Mouse (Mus musculus): ENCODE measurements around the gene Ak5. TPM values are rescaled to one million over a fixed set of nuclear protein-coding genes. Genes with fewer than 3 reads are reported as not detected.
"Not testable (repeated sequence)": the region's sequence is repeated elsewhere in the genome, so short reads cannot be mapped to it uniquely, and the experiment has no call there.

Gene Ak5
- total RNA-seq, 2 experiments from 2014 or later = 0.26 to 0.27 TPM

DNA sequence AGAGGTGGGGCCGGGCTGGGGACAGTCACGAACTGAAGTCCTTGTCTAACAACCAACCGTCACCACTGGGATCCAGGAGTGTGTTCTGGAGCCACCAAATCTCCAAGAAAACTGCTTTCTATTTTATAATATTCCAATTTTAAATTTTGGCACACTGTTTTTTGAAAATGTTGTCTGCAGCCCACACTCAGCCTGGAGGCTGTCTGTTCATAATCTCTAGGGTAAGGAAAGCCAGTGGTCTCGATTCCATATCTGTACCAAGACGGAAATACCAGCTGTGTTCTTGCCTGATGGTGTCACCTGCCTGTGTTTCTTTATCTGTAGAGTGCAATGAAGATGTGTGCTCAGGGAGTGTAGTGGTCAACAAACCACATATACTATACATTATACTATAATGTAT lies 23.6 kb downstream of the Ak5 start:
- DNase-seq = no peak
- intact Hi-C loops (cut with DNase I) = no loop called here

DNA sequence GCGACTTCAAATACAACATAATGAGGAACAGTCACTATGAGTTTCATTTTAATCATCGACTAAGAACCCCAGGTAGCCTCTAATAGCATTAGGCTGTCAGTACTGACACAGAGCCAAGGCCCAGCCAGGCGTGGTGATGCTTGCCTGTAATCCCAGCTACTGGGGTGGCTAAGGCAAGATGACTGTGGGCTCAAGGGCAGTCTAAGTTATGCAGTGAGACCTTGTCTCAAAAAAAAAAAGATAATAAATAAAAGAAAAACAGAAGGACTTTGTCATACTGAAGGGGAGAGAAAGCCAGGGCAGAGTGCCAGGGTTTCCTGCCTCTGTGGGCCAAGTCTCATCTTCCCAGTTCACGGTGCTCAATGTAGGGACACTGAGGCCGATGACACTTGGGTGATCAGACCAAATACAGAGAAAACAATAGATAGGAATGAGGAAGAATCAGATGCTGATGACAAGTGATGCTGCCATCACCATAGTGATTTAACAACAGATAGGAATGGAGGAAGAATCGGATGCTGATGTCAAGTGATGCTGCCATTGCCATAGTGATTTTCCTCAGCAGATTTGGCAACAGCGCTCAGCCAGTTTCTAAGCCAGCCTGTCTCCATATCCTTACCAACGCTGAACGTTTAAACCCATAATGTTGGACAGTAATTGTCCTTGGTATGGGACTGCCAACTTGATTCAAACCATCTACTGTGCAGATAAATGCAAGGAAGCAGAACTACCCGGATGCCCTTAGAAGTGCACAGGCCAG lies 42.9 kb downstream of the Ak5 start:
- DNase-seq = no peak
- intact Hi-C loops (cut with DNase I) = no loop called here

DNA sequence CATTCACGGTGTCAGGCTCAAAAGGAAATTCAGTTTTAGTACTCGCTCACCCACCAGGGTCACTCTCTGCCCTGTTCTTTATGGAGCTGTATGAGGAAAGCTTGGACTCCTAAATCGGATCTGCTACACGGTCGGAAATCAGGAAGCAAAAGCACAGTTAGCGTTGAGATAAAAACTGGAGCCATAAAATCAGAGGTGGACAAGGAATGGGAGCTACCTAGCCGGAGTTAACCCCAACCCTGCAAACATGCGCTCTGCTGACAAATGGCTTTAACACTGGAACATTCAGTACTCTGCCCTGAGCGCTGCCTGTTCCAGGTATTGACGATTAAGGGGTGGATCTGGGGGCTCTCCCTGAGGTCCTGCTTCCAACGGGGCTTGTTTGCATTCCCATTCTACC lies 47.6 kb downstream of the Ak5 start:
- intact Hi-C loops (cut with DNase I) = no loop called here

DNA sequence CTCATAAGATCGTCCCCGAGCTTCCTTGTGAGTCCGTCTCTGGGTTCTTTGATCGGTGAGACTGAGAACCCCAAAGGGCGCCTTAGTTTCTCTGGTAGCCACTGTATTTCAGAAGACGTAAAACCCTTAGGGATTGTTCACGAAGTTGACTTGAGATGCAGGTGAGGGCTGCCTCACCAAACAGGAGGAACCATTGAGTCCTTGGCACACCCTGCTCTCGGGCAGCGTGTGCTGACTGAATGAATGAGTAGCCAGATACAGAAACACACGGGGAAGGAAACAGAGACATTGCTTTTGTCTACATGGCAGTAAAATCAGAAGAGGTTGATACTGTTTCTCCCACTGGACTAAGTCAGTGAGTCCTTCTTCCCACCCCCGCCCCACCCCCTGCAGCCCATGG lies 48.1 kb downstream of the Ak5 start:
- DNase-seq = no peak
- intact Hi-C loops (cut with DNase I) = no loop called here

More for the DNA sequence above, 47.6 kb downstream of the Ak5 start:
- DNase-seq = no peak

DNA sequence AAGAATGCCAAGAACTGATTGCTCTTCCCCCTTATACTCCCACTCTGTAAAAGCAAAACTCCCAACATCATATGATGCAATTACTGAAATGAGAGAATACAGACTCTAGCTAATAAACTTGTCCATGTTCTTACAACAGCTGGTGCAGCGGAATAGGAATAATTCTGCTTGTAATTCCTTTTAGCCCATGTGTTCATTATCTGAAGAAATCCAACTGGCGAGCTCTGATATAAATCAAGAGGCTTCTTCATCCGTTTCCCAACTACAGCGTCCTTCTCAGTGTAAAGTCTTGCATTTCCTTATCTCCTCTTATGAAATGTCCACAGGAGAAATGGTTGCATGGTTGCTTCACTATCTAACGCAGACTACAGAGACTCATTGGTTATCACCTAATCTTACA lies 59.1 kb downstream of the Ak5 start:
- intact Hi-C loops (cut with DNase I) = no loop called here
- DNase-seq = no peak

DNA sequence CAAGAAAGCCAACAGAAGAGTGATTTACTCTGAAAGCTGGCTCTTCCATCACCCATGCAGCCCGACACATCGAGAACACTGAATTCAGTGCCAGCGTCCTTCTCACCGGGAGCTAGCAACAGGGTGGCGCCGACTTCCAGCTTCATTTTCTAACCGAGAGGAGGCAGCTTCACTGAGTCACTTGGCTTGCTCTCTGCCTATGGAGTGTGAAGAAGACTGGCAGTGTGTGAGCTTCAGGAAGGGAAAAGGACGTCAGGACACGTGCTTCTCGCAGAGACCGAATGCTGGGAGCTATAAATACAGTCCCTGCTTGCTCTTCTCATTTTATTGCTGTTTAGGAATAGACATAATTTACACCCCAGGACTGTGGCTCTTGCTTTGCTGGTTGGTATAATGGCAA lies 62.3 kb downstream of the Ak5 start:
- intact Hi-C loops (cut with DNase I) = no loop called here
- no peak for DNase-seq

DNA sequence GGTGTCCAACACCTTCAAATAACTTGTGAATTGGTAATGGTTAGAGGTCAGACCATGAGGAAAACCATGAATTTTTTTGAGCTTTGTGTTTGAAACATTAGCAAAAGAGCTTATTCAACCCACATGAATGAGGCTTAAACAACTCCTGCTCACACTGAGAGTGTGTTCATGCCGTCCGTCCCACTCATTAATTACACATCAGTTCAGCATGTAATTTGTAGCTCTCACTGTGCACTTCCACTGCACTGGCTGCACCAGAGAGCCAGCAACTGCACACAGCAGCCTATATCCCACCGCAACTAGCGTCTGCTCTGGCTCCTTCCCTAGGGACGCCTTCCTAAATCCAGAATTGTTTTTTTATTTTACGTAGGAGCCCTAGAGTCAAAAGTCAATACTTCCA lies 68.5 kb downstream of the Ak5 start:
- DNase-seq = no peak
- intact Hi-C loops (cut with DNase I) = no loop called here

DNA sequence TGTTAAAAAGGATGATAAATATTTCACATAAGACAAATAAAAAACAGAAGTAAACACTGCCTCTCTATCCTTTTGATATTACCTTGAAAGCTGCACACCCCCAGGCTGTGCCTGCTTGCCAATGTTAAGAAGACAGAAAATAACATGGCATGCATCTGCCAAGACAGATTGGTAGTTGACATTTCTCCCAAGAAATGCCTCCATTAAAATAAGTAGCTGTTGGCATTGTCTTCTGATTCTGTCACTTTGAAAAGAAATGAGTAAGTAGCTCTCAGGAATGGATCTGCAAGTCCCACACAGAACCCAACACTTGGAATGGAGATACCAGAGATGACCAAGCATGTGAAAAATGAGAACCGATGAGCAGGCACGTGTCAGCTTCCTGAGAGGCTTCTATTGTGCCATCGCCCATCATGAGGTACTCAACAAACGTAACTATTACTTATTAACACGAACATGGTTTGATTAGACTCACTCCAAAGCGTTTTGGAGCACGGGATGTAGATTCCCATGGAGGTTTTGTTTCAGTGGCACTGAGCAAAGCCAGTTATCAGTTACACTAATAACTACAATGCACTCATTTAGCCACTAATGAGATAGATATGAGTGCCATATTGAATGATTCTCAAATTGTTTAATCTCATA lies 71.6 kb downstream of the Ak5 start:
- DNase-seq = no peak
- intact Hi-C loops (cut with DNase I) = no loop called here

DNA sequence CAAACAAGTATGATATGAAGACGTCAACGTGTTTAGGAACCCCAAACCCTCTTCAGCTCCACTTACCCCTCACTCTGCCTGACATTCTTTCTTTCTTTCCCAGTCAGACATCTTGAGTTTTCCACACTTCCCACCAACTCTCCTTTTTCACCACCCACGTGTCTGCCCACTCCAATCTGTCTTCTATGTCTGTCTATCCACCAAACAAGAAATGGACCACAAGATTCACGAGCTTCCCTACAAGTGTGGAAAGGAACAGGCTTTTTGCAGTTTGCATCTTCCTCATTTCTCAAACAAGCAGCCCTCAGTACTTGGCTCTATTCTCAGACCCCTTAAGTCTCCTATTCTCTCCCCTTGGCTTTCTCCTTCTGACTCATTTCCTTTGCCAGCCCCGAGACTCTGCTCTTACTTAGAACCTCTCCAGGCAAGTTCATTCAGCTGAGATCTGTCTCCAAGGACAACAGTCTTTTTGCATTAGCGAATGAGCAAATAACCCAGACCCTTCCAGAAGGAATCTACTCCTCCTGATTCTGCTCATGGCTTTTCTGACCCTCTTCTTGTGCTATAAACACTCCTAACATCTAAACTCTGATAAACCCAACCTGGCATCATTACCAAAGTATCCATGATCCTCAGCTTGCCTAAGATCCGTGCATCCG lies 75.3 kb downstream of the Ak5 start:
- DNase-seq = no peak
- intact Hi-C loops (cut with DNase I) = no loop called here

DNA sequence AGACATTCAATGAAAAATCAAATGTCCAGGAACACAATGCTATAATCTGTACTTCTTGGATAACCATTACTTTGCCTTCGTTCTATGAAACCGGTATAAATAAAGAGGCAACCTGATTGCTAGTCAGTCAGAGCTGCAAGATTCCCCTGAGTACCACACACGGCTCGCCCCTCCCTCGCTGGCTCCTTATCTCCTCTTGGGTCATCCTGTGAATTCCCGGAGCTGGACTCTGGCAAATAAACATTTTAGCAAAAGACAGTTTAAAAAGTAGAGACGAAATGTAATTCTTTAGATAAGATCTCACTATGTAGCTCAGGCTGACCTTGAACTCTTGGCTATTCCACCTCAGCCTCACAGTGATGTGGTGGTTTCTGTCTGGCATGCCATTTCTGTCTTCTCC lies 77.7 kb downstream of the Ak5 start:
- intact Hi-C loops (cut with DNase I) = no loop called here
- no peak for DNase-seq

DNA sequence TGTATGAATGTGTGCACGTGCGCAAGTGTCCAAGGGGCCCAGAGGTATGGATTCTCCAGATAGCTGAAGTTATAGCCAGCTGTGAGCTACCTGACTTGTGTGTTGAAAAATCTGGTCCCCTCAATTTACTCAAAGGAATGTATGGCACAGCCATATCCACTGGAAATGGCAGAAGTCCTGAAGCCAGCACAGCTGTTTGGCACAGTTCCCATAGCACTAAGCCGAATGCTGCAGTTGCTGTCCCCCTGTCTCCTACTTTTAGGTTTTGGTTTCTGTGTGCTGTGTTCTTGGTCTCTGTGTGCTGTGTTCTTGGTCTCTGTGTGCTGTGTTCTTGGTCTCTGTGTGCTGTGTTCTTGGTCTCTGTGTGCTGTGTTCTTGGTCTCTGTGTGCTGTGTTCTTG lies 79.1 kb downstream of the Ak5 start:
- intact Hi-C loops (cut with DNase I); DNase-seq: not testable (repeated sequence)

DNA sequence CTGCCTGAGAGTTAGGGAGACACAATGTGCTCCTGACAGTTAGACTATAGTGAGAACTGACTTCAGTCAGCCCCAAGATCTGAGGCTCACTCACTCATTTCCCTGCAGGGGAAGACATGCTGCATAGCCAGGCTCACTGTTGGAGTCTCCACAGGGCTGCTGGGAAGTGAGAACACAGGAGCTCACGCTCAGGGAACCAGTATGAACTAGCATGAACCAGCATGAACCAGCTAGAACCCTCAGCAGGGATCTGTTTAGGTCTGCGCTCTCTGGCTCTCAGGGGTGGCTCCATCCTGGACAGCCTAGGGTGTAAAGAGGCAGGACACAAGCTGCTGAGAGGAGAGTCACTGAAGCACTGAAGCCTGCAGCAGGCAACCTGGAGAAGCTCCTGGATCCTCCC lies 81.2 kb downstream of the Ak5 start:
- intact Hi-C loops (cut with DNase I) = no loop called here
- no peak for DNase-seq

DNA sequence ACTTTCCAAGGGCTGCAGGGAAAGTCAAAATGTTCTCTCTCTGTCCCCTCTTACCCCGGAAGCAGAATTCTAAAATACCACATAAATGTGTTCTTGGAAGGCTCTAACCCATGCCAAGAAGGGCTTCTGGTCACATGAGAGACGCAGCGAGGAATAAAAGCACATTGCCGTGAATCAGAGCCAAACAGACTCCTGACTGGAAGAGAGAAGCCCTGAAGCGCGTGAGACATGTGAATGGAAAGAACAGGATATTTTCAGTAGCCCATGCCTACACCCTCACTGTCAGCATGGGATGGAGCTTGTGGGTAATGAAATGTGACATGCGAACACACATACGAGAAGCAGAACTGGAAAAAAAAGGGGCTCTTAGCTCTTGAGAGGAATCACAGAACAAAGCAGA lies 82.0 kb downstream of the Ak5 start:
- intact Hi-C loops (cut with DNase I) = no loop called here
- DNase-seq = no peak

DNA sequence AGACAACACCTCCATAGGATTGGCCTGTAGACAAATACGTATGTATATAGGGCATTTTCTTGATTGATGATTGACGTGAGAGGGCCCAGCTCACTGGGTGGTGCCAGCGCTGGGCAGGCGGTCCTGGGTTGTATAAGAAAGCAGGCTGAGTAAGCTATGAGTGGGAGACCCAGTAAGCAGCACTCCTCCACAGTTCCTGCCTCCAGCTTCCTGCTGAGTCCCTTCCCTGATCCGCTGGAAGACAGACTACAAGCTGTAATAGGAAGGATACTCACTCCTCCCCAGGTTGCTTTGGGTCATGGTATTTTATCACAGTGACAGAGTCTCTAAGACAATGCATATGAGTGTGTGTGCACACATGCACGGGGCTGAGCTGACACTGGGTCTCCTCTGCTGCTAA lies 82.6 kb downstream of the Ak5 start:
- intact Hi-C loops (cut with DNase I) = no loop called here
- DNase-seq = no peak

DNA sequence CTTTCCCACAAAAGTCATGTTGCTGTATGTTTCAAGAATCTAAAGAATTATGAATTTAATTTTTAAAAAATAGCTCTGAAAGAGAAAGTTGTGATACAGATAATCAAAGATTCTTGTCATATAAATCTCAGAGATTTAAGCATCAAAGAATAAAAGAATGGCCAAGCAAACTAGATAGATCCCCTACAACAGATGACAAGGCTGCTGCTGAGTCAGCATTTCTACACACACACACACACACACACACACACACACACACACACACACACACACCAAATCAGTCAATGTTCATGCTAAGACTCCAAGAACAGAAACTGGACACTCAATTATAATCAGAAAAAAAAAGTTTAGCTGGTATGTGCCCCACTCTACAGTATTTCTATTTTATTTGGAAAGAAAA lies 85.1 kb downstream of the Ak5 start:
- no peak for DNase-seq
- intact Hi-C loops (cut with DNase I) = no loop called here

DNA sequence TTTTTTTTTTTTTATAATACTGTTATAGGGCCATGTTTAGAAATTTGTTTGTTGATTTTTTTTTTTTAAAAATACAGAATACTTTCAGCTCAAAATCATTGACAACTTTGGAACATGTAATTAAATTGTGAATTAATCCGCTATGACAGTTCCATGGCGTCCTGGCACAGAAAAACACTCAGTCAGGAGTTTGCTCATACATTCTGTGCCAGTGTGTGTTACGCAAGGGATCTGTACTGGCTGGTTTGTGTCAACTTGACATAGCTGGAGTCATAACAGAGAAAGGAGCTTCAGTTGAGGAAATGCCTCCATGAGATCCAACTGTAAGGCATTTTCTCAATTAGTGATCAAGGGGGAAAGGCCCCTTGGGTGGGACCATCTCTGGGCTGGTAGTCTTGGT lies 86.3 kb downstream of the Ak5 start:
- DNase-seq; intact Hi-C loops (cut with DNase I): not testable (repeated sequence)

DNA sequence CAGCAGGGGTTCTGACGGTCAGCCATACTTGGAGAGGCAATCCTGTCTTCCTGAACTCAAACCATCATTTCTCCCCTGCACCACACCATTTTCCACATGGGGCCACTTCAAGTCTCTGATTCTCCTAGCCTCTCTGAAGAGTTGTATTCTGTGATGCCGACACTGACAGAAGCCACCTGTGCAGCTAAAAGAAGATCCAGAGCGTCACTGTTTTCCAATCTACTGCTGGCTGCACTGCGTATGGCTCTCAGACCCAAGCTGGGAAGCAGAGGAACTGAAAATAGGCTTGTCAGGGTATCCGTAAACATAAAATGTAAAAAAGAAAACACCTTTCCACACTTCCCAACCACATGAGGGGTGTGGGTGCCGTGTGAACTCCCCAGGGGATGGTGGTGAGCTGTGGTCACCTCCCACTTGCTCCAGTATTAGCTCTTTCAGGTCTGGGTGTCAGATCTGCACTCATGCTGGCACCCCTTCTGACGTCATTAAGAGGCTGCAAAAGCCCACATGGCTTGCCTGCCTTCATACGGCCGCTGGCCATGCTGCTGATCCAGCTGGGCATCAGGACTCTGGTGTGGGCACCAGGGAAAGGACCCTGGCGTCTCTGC lies 88.1 kb downstream of the Ak5 start:
- intact Hi-C loops (cut with DNase I) = loop anchor here (2.0 kb wide), 1 partner anchor 33 kb away; no protein-coding TSS in a partner anchor
- DNase-seq = no peak

DNA sequence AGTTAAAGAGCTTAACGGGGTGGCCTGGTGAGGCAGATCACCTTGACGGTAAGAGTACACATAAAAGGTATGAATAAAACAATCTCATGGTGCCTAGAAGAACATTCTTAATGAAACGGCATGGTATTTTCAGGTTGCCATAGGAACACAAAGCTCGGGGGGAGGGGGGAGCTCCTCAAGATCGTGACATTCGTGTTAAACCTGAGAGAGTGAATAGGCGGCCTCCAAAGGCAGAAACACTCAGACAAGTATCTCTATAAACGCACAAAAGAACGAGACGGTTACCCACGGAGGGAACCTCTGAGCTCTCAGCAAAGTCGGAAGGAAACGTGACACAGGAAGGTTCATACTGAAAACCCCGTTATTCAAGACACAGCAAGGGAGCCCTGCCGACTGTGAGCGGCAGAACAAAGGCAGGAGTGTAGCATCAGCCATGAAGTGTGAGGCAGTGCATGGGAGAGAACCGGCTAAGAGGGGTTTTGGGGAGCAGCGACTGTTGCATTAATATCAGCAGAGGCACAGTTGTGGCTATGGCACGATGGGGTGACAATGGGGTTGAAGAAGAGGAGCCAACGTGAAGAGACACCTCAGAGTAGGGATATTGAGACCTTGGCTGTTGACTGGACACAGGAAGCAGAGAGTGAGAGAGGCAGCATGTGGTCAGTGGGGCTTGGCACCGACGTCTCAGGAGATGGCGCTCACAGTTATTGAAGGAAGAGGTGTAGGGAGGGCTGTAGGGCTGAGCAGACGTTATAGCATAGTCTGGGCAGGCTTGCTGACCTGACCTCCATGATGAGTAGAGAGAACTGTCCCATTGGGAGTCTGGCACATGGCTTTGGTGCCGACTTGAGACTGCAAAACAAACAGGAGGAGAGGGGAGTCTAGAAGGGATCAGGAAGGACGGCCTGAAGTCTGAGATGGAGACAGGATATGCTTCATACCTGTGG lies 89.6 kb downstream of the Ak5 start:
- intact Hi-C loops (cut with DNase I) = loop anchor here (2.0 kb wide), 1 partner anchor 34 kb away; no protein-coding TSS in a partner anchor
- DNase-seq = no peak

DNA sequence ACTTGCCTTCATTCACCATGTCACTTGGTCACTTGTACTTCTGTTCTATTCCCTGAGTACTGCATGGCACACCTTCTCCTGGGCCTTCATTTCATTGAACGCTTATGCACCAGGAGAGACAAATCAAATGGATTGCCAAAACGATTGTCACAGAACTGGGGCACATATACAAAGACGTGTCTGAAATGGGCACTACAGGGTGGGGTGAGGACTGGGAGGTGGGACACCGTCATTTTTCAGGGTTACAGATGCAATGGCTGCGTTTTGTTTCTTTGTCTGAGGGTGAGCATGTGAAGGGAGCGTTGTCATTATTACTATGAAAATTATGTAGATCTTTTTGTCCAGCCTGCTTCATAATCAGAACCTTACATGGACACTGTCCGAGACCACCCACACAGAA lies 90.4 kb downstream of the Ak5 start:
- no peak for DNase-seq
- intact Hi-C loops (cut with DNase I) = loop anchor here (2.0 kb wide), 1 partner anchor 35 kb away; no protein-coding TSS in a partner anchor

DNA sequence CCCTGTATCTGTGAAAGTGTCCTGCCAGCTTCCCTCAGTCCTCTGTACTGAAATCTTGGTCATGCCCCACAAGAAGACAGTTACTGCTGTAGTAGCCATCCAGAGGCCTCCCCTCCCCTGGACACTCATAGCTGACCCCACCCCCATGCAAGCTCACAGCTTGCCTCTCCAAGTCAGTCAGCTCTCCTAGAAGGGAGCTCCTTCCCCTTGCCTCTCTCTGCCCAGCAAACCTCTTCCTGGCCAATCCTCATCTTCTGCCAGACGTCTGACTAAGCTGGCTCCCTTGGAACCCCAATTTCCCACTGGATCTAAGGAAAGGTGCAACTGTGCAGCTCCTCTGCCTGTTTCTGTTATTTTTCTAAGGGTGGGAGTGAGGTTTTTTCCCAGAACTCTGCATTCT lies 90.9 kb downstream of the Ak5 start:
- intact Hi-C loops (cut with DNase I) = no loop called here
- no peak for DNase-seq
